Mouse (Mus musculus): ENCODE measurements around the gene Fam208a.

Fam208a gene

GRCm38 (mm10) chr14:27413961-27414360 is 14.7 kb upstream of the Fam208a start:
- in situ Hi-C loops (cut with MboI; ENCODE audit: low sequenced_read_pairs), result loop anchor here (5.0 kb wide), 1 partner anchor 222 kb away; no protein-coding TSS in a partner anchor

DNA sequence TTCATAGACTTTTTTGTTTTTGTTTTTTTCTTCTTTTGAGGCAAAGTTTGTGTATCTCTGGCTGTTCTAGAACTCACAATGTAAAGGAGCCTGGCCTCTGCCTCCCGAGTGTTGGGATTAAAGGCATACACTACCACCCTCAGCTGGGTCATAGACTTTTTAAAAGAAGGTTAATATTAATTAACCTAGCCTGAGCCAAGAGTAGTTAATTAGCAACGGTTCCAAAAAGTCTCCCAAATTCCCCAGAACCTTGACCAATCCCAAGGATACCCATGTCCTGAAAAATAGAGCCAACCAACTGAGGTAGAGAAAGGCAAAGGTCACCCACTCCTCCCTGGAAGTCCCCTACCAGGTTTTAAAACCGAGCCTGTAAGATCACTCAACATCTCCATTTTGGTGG is 7.8 kb upstream of the Fam208a start:
- in situ Hi-C loops (cut with MboI; ENCODE audit: low sequenced_read_pairs), result no loop called here

GRCm38 (mm10) chr14:27422301-27422700 is 6.3 kb upstream of the Fam208a start:
- in situ Hi-C loops (cut with MboI; ENCODE audit: low sequenced_read_pairs), result no loop called here

DNA sequence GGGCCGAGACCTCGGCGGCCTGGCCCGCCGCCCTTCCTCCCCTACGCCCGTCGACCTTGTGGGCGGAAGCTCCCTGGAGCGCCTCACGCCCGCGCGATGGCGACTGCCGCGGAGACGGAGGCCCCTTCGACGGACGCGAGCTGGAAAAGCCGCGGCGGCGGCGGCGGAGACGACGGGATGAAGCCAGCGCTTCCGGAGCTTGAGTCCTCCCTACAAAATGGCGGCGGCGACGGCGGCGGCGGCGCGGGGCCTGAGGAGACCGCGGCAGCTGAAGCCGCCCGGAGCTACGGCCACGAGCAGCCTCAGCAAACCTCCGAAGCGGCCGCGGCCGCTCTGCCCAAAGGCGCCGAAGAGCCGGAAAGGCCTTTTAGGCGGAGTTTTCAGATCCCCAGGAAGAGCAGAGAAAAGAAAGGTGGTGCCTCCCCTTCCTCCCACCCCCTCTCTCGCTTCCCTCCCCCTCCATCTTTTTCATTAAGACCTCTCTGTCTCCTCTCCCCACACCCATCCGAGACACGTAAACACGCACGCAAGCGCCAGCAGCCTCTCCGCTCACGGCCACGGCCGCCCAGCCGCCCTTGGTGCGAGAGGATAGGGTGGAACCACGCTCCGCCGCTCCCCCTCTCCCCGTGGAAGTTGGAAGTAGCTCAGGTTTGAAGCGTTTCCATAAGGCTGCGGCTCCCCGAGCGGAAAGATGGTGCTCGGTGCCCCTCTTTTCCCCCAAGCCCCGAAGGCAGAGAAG is 508 bp downstream of the Fam208a start:
- in situ Hi-C loops (cut with MboI; ENCODE audit: low sequenced_read_pairs), result no loop called here

- in situ Hi-C loops (cut with MboI; ENCODE audit: low sequenced_read_pairs), result no loop called here
Measured at GRCm38 (mm10) chr14:27430280-27430679, 1.6 kb downstream of the Fam208a start.

DNA sequence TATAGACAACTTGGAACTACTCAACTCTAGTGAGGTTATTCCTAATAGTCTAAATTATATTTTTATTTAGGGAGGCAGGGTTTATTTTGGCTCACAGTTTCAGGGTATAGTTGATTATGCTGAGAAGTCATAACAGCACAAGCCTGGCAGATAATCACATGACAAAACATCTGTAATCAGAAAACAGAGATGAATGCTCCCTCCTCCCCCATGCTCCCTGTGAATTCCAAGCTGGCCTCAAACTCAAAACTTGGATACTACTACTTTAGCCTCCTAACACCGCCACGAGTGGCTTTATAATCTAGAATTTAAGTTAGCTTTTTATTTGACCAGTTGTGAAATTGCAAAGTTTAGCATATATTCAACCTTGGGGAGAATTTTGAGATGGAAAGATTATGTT is 3.4 kb downstream of the Fam208a start:
- in situ Hi-C loops (cut with MboI; ENCODE audit: low sequenced_read_pairs), result no loop called here

- in situ Hi-C loops (cut with MboI; ENCODE audit: low sequenced_read_pairs), result no loop called here
Measured at GRCm38 (mm10) chr14:27436116-27436515, 7.5 kb downstream of the Fam208a start.

GRCm38 (mm10) chr14:27436826-27437225 is 8.2 kb downstream of the Fam208a start:
- in situ Hi-C loops (cut with MboI; ENCODE audit: low sequenced_read_pairs), result no loop called here

DNA sequence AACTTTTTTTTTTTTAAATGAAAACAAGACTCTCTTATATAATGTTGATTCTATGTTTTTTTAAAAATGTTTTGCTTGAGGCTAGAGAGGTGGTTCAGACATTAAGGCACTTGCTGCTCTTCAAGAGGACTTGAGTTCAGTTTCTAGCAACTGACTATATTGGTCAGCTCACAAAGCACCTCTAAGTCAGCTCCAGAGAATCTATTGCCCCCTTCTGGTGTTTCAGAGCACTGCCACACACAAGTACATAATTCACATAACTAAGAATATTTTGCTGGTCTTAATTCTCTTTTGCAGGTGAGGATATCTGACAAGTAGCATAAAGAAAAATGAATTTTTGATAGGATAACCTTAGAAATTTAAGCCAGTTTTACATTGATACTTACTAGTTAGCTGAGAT is 12.3 kb downstream of the Fam208a start:
- in situ Hi-C loops (cut with MboI; ENCODE audit: low sequenced_read_pairs), result no loop called here

DNA sequence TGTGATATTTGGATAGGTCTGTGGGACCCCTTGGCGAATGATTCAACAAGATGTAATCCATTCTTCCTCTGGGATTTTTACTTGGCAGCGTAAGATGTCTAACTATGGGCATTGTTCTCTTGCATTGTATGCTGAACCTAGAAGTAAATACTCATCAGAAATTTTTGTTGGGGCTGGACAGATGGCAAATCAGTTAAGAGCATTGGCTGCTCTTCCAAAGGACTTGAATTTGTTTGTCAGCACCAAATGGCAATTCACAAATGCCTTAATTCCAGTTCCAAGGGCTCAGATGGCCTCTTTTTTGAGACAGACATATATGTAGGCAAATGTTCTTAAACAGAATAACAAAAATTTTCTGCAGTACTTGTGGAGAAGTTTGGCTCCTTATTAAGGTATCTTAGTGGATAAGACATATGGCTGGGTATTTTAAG is 16.2 kb downstream of the Fam208a start:
- in situ Hi-C loops (cut with MboI; ENCODE audit: low sequenced_read_pairs), result no loop called here

GRCm38 (mm10) chr14:27446963-27447362 is 18.3 kb downstream of the Fam208a start:
- in situ Hi-C loops (cut with MboI; ENCODE audit: low sequenced_read_pairs), result no loop called here

GRCm38 (mm10) chr14:27491399-27491798 is 62.8 kb downstream of the Fam208a start:
- in situ Hi-C loops (cut with MboI; ENCODE audit: low sequenced_read_pairs), result no loop called here

DNA sequence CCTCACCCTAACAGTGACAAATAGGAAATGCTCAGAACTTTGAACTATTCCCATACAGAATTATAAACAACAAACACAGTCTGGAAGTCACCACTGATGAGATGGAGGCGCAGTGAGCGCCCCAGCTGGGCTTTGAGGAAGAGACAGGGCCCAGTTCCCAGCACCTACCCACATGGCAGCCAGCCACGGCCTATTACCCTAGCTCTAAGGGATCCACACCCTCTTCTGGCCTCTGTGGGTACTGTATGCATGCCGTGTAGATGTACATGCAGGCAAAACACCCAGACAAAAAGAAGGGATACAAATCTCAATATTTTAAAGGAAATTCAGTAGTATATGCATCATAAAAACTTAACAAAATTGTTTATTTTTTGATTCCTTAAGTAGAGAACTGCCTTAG is 64.9 kb downstream of the Fam208a start:
- in situ Hi-C loops (cut with MboI; ENCODE audit: low sequenced_read_pairs), result no loop called here

DNA sequence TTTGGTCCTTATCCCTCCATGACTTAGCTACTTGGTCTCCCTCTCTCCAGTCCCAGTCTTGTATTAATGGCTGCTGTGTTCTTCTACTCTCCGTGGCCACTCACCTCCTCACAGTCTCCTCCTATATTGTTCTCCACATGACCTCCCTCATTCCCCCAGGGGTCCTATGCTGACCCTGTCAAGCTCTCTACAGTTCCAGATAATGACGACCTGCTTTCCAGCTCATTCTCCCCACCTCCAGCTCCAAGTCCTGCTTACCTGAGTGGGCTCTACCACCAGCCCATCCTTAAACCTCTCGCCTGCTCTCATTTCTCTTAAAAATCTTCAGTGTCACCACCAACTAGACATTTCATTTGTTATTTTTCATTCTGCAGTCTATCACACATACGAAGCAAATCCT is 72.5 kb downstream of the Fam208a start:
- in situ Hi-C loops (cut with MboI; ENCODE audit: low sequenced_read_pairs), result no loop called here

DNA sequence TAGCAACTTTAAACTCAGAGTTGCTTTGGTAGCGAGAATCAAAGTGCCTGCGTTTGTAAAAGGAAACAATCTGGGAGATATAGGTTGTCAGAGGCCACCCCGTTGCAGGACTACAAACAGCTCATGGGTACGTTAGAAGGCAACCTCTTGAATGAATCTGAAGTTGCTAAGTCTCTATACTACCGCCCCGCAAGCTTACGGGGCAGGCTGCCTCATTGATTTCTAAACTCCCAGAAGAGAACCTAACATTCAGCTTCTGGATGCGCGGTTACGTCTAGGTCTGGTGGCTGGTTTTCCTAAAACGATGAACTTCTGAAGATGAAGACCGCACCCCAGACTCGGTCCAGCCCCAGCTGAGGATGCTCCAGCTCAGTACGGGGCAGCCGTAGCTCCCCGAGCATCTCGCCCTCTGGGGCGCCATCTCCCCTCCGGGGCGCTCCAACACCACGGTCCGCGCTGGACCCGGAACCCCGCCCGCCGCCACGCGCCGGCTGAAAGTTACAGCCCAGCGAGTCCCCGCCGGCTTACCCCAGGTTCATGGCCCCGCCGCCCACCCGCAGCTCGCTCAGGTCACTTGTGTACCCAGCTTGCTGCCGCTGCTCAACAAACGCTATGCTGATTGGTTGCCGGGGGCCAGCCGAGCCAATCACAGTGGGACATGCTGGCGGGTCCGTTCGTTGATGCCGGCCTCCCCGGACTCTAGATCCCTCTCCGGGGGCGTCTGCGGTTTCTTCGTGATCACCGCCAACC is 79.4 kb downstream of the Fam208a start, which contains the start of gene Ccdc66:
TSS of gene Ccdc66 (minus strand) at position 567 of the 750 bp plus-strand sequence.
- in situ Hi-C loops (cut with MboI; ENCODE audit: low sequenced_read_pairs), result no loop called here

GRCm38 (mm10) chr14:27508644-27509301 is 80.1 kb downstream of the Fam208a start:
- in situ Hi-C loops (cut with MboI; ENCODE audit: low sequenced_read_pairs), result no loop called here

DNA sequence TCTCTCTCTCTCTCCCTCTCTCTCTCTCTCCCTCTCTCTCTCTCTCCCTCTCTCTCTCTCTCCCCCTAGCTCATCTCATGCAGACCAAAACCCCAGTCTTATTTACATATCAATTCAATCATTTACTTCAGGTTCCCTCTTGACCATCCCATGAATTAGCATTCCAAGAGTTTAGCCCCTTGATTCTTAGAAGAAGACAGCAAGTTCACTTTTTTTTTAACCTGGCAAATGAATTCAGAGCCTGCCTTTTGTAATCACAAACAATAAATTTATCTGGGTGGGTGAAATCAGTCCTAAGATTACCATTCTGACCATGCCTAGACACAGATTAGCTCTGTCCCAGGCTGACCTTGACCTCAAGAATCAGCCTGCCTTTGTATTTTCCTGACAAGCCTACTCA is 95.9 kb downstream of the Fam208a start:
- in situ Hi-C loops (cut with MboI; ENCODE audit: low sequenced_read_pairs), result no loop called here
